Mouse (Mus musculus) lung, adult 2 months (tissue): ENCODE results near the gene Gm20458.

Source experiments
- CTCF ChIP-seq: fragments of 200-500 bp; IDR thresholded peaks from 2 replicates; pipeline ENCODE4 v1.5.1; 2011; ENCODE audit warnings: mild to moderate bottlenecking, low read length, control low read depth; ENCODE audit not compliant: insufficient read depth
- POLR2A ChIP-seq: fragments of 200-500 bp; IDR thresholded peaks from 2 replicates; pipeline ENCODE4 v1.6.1; 2011; ENCODE audit warnings: low read depth, mild to moderate bottlenecking, control low read depth, low read length, borderline replicate concordance; ENCODE audit errors: extremely low read depth

GRCm38 (mm10) chr2:164444701-164445100, 16.1 kb upstream of the Gm20458 start:
- TF ChIP-seq CTCF: no peak
- TF ChIP-seq POLR2A: no peak
